20 mouse cellular contexts compared by ENCODE assay signal in the genomic region with DNA sequence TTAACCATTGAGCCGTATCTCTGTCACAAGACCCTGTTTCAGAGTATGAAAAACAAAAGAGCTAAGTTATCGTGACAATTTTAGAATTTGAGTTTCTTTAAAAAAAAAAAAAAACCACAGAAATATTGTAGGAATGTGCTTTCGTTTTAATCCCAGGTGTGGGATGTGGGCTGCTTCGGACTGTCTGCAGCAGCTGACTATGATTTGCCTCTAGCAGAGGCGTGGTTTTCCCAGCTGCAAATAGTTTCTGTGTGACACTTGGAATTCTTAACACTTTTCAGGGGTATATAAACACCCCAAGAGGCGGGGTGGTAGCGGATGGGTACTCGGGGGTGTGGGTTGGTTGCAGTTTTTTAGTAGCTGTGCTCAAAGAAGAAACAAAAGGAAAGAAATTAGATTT. TPM values are rescaled to one million over a fixed set of nuclear protein-coding genes. Genes with fewer than 3 reads are reported as not detected.
DNase-seq lines count a peak whose midpoint lies in the region; ATAC-seq and TF ChIP-seq lines count a peak whose summit lies in the region.
"Had no signal": no experiment of that assay in that cellular context is flagged by ENCODE, and none has a peak within 500 bp of the region (broad histone marks: within the 10 kb centered on the region; RNA-seq: fewer than 3 reads in every experiment).

No protein-coding gene starts in this region.

- no peak for TF ChIP-seq CTCF in kidney, adult 2 months (conservative IDR thresholded peaks at IDR 0.05; ENCODE audit: insufficient read depth, insufficient read length, low read depth, low read length)
- no peak for TF ChIP-seq CTCF in stomach, postnatal 0 days (IDR thresholded peaks at IDR 0.05; ENCODE audit: low read depth)

- no peak for ATAC-seq in heart, embryonic 12.5 days (ENCODE audit: insufficient number of reproducible peaks, low FRiP score)
- ATAC-seq in kidney, embryonic 15.5 days (replicated peaks; ENCODE audit: low FRiP score), result no peak
- ATAC-seq in stomach, embryonic 15.5 days (ENCODE audit: insufficient read depth, low FRiP score, low read depth), result no peak
- ATAC-seq in stomach, postnatal 0 days (ENCODE audit: low FRiP score, low TSS enrichment), result no peak
- no peak for ATAC-seq in stomach, embryonic 16.5 days (ENCODE audit: insufficient read depth, low FRiP score)

- H3K9me3 ChIP-seq in heart, embryonic 12.5 days (replicated peaks), result no peaks in the 10 kb centered on the region
- no peaks in the 10 kb centered on the region for H3K9me3 ChIP-seq in kidney, embryonic 15.5 days (replicated peaks)
- no peaks in the 10 kb centered on the region for H3K9me3 ChIP-seq in stomach, embryonic 15.5 days
- no peaks in the 10 kb centered on the region for H3K9me3 ChIP-seq in stomach, postnatal 0 days (ENCODE audit: control insufficient read depth, low read length)
- no peaks in the 10 kb centered on the region for H3K9me3 ChIP-seq in stomach, embryonic 16.5 days (replicated peaks; ENCODE audit: control insufficient read depth, low read length)

- TF ChIP-seq POLR2A in kidney, adult 2 months (IDR thresholded peaks at IDR 0.05; ENCODE audit: low read depth, low read length), result no peak

- H3K4me3 ChIP-seq in heart, embryonic 12.5 days, result peak overlapping the region; percentile 75; the same call in 1 of the 2 replicates
- 0 out of 2 replicates have a peak overlapping the region, but pooled peaks have one; percentile 69 for H3K4me3 ChIP-seq in kidney, embryonic 15.5 days (replicated peaks)
- no peak overlapping the region for H3K4me3 ChIP-seq in kidney, adult 2 months (ENCODE audit: insufficient read depth, low read depth, low read length)
- no peak overlapping the region for H3K4me3 ChIP-seq in stomach, embryonic 15.5 days (replicated peaks)
- H3K4me3 ChIP-seq in stomach, postnatal 0 days (ENCODE audit: low read depth, low read length), result no peak overlapping the region
- H3K4me3 ChIP-seq in stomach, embryonic 16.5 days (replicated peaks; ENCODE audit: low read length), result no peak overlapping the region

- H3K4me1 ChIP-seq in heart, embryonic 12.5 days (replicated peaks), result peaks cover 33% of the 10 kb centered on the region
- peaks cover 53% of the 10 kb centered on the region for H3K4me1 ChIP-seq in kidney, embryonic 15.5 days
- H3K4me1 ChIP-seq in kidney, adult 2 months (ENCODE audit: control insufficient read depth, insufficient read depth, low read length), result peaks cover 6% of the 10 kb centered on the region; the same call in 1 of the 2 replicates
- H3K4me1 ChIP-seq in stomach, embryonic 15.5 days, result peaks cover 32% of the 10 kb centered on the region
- peaks cover 10% of the 10 kb centered on the region for H3K4me1 ChIP-seq in stomach, postnatal 0 days (replicated peaks; ENCODE audit: control insufficient read depth, insufficient read depth)
- H3K4me1 ChIP-seq in stomach, embryonic 16.5 days (ENCODE audit: control insufficient read depth, insufficient read depth, low read length), result peaks cover 30% of the 10 kb centered on the region

- no peak overlapping the region for H3K9ac ChIP-seq in heart, embryonic 12.5 days
- no peak overlapping the region for H3K9ac ChIP-seq in kidney, embryonic 15.5 days
- H3K9ac ChIP-seq in stomach, embryonic 15.5 days, result no peak overlapping the region
- no peak overlapping the region for H3K9ac ChIP-seq in stomach, postnatal 0 days (ENCODE audit: low read length)
- H3K9ac ChIP-seq in stomach, embryonic 16.5 days (ENCODE audit: low read length), result no peak overlapping the region

- DNase-seq in heart, adult 11 months, result no peak
- DNase-seq in kidney, adult 2 months, result no peak
- no peak for DNase-seq in stomach, postnatal 0 days (ENCODE audit: low spot score)
- DNase-seq in layer of hippocampus, postnatal 36 days, result no peak
- DNase-seq: adrenal gland, postnatal 10 days; cerebellum, adult 8-10 months; gastrocnemius, postnatal 36 days; heart, postnatal 36 days; kidney, adult 11 months; kidney, postnatal 25 days; lung, adult 18-20 months; thymus, postnatal 14 days had no signal

- H3K27ac ChIP-seq in heart, embryonic 12.5 days (ENCODE audit: poor library complexity, severe bottlenecking), result no peak overlapping the region
- H3K27ac ChIP-seq in kidney, embryonic 15.5 days, result no peak overlapping the region
- no peak overlapping the region for H3K27ac ChIP-seq in kidney, adult 2 months (ENCODE audit: insufficient read depth, low read depth, low read length)
- no peak overlapping the region for H3K27ac ChIP-seq in stomach, embryonic 15.5 days
- no peak overlapping the region for H3K27ac ChIP-seq in stomach, postnatal 0 days (replicated peaks)
- no peak overlapping the region for H3K27ac ChIP-seq in stomach, embryonic 16.5 days (ENCODE audit: low read length)

- no peak for TF ChIP-seq EP300 in stomach, postnatal 0 days (optimal IDR thresholded peaks at IDR 0.05)

- H3K4me2 ChIP-seq in heart, embryonic 12.5 days, result no peak overlapping the region
- peak overlapping the region; percentile 80; the same call in 1 of the 2 replicates for H3K4me2 ChIP-seq in kidney, embryonic 15.5 days
- H3K4me2 ChIP-seq in stomach, embryonic 15.5 days, result peak overlapping the region; percentile 79; the same call in 1 of the 2 replicates
- H3K4me2 ChIP-seq in stomach, postnatal 0 days (replicated peaks; ENCODE audit: low read depth), result no peak overlapping the region
- peak overlapping the region; percentile 75; the same call in 1 of the 2 replicates for H3K4me2 ChIP-seq in stomach, embryonic 16.5 days (ENCODE audit: low read depth, low read length)

- H3K36me3 ChIP-seq in heart, embryonic 12.5 days, result peaks cover 49% of the 10 kb centered on the region
- H3K36me3 ChIP-seq in kidney, embryonic 15.5 days, result peaks cover 52% of the 10 kb centered on the region
- peaks cover 2% of the 10 kb centered on the region for H3K36me3 ChIP-seq in kidney, adult 2 months (ENCODE audit: control insufficient read depth, insufficient read depth, low read length)
- peaks cover 29% of the 10 kb centered on the region for H3K36me3 ChIP-seq in stomach, embryonic 15.5 days
- no peaks in the 10 kb centered on the region for H3K36me3 ChIP-seq in stomach, postnatal 0 days (ENCODE audit: control insufficient read depth, insufficient read depth, low read length)
- H3K36me3 ChIP-seq in stomach, embryonic 16.5 days (ENCODE audit: control insufficient read depth, insufficient read depth, low read length), result peaks cover 13% of the 10 kb centered on the region; the same call in 1 of the 2 replicates

- WGBS in heart, embryonic 12.5 days, result 86% methylated on average over 8 of the region's 8 CpGs
- WGBS in kidney, embryonic 15.5 days, result 91% methylated on average over 8 of the region's 8 CpGs
- WGBS in kidney, adult 2 months, result 79% methylated on average over 8 of the region's 8 CpGs
- WGBS in stomach, embryonic 15.5 days, result 81% methylated on average over 8 of the region's 8 CpGs
- 80% methylated on average over 8 of the region's 8 CpGs for WGBS in stomach, postnatal 0 days
- WGBS in stomach, embryonic 16.5 days, result 81% methylated on average over 8 of the region's 8 CpGs

- H3K27me3 ChIP-seq in heart, embryonic 12.5 days (replicated peaks), result no peaks in the 10 kb centered on the region
- no peaks in the 10 kb centered on the region for H3K27me3 ChIP-seq in kidney, embryonic 15.5 days
- no peaks in the 10 kb centered on the region for H3K27me3 ChIP-seq in kidney, adult 2 months (replicated peaks; ENCODE audit: control insufficient read depth, insufficient read depth, low read length)
- H3K27me3 ChIP-seq in stomach, embryonic 15.5 days (replicated peaks), result no peaks in the 10 kb centered on the region
- H3K27me3 ChIP-seq in stomach, postnatal 0 days (ENCODE audit: control insufficient read depth, insufficient read depth, low read length), result no peaks in the 10 kb centered on the region
- no peaks in the 10 kb centered on the region for H3K27me3 ChIP-seq in stomach, embryonic 16.5 days (ENCODE audit: control insufficient read depth, insufficient read depth, low read length)

RNA-seq across cellular contexts. Expression of a gene that starts 4.9 kb away (rescaled TPM):
- 2.2 and 3.1 TPM in 2 replicates for polyA plus RNA-seq in heart, embryonic 12.5 days (2016; fragmentation: Nextera tagmentation; extraction: Ambion mirVana)
- 10.7 and 11.6 TPM in 2 replicates for polyA plus RNA-seq in kidney, embryonic 15.5 days (2015; fragmentation: Nextera tagmentation; extraction: Ambion mirVana)
- 1.2 and 1.5 TPM in 2 replicates for polyA plus RNA-seq in kidney, adult 2 months (2012; rRNA removed)
- 8.5 and 8.8 TPM in 2 replicates for polyA plus RNA-seq in stomach, embryonic 15.5 days (2015; fragmentation: Nextera tagmentation; extraction: Ambion mirVana)
- 3.5 and 3.9 TPM in 2 replicates for polyA plus RNA-seq in stomach, postnatal 0 days (2015; fragmentation: Nextera tagmentation; extraction: Ambion mirVana)
- 11.0 and 12.8 TPM in 2 replicates for polyA plus RNA-seq in stomach, embryonic 16.5 days (2015; fragmentation: Nextera tagmentation; extraction: Ambion mirVana)
- 10 to 100 TPM; 15.1 to 15.5 TPM for total RNA-seq in layer of hippocampus, postnatal 36 days (2021)
- polyA plus RNA-seq: erythroblast, embryonic 14.5 days had no signal

RNA-seq across cellular contexts. Expression of a gene that starts 5.8 kb away (rescaled TPM):
- polyA plus RNA-seq in heart, embryonic 12.5 days (2016; fragmentation: Nextera tagmentation; extraction: Ambion mirVana), result 443 and 471 TPM in 2 replicates
- 276 and 283 TPM in 2 replicates for polyA plus RNA-seq in kidney, embryonic 15.5 days (2015; fragmentation: Nextera tagmentation; extraction: Ambion mirVana)
- 374 and 559 TPM in 2 replicates for polyA plus RNA-seq in kidney, adult 2 months (2012; rRNA removed)
- 238 and 270 TPM in 2 replicates for polyA plus RNA-seq in stomach, embryonic 15.5 days (2015; fragmentation: Nextera tagmentation; extraction: Ambion mirVana)
- 210 and 218 TPM in 2 replicates for polyA plus RNA-seq in stomach, postnatal 0 days (2015; fragmentation: Nextera tagmentation; extraction: Ambion mirVana)
- 259 and 260 TPM in 2 replicates for polyA plus RNA-seq in stomach, embryonic 16.5 days (2015; fragmentation: Nextera tagmentation; extraction: Ambion mirVana)
- total RNA-seq in layer of hippocampus, postnatal 36 days (2021), result 100 to 1,000 TPM; 275 to 286 TPM

RNA-seq across cellular contexts. Expression of a gene that starts 11.2 kb away (rescaled TPM):
- 15.3 and 16.4 TPM in 2 replicates for polyA plus RNA-seq in heart, embryonic 12.5 days (2016; fragmentation: Nextera tagmentation; extraction: Ambion mirVana)
- polyA plus RNA-seq in kidney, embryonic 15.5 days (2015; fragmentation: Nextera tagmentation; extraction: Ambion mirVana), result 35.0 and 36.9 TPM in 2 replicates
- polyA plus RNA-seq in kidney, adult 2 months (2012; rRNA removed), result 35.8 and 46.8 TPM in 2 replicates
- polyA plus RNA-seq in stomach, embryonic 15.5 days (2015; fragmentation: Nextera tagmentation; extraction: Ambion mirVana), result 72.6 and 82.0 TPM in 2 replicates
- polyA plus RNA-seq in stomach, postnatal 0 days (2015; fragmentation: Nextera tagmentation; extraction: Ambion mirVana), result 51.3 and 59.4 TPM in 2 replicates
- 68.0 and 77.1 TPM in 2 replicates for polyA plus RNA-seq in stomach, embryonic 16.5 days (2015; fragmentation: Nextera tagmentation; extraction: Ambion mirVana)
- 10 to 100 TPM; 13.5 to 15.2 TPM for total RNA-seq in layer of hippocampus, postnatal 36 days (2021)

RNA-seq across cellular contexts. Expression of a gene that starts 20.5 kb away (rescaled TPM):
- polyA plus RNA-seq in heart, embryonic 12.5 days (2016; fragmentation: Nextera tagmentation; extraction: Ambion mirVana), result 10.7 and 46.5 TPM in 2 replicates
- polyA plus RNA-seq in kidney, embryonic 15.5 days (2015; fragmentation: Nextera tagmentation; extraction: Ambion mirVana), result 45.5 and 97.5 TPM in 2 replicates
- 19.8 and 20.8 TPM in 2 replicates for polyA plus RNA-seq in kidney, adult 2 months (2012; rRNA removed)
- 158 and 523 TPM in 2 replicates for polyA plus RNA-seq in stomach, embryonic 15.5 days (2015; fragmentation: Nextera tagmentation; extraction: Ambion mirVana)
- 26.3 and 49.4 TPM in 2 replicates for polyA plus RNA-seq in stomach, postnatal 0 days (2015; fragmentation: Nextera tagmentation; extraction: Ambion mirVana)
- 257 and 347 TPM in 2 replicates for polyA plus RNA-seq in stomach, embryonic 16.5 days (2015; fragmentation: Nextera tagmentation; extraction: Ambion mirVana)
- 1 to 10 TPM in 1 of 2 experiments, not detected in 1; 1.2 TPM for total RNA-seq in layer of hippocampus, postnatal 36 days (2021)
- total RNA-seq: neutrophil, adult 5-6 weeks had no signal
- polyA plus RNA-seq: macrophage; small intestine, adult 2 months had no signal

RNA-seq across cellular contexts. Expression of a gene that starts 23.0 kb away (rescaled TPM):
- 41.8 and 43.3 TPM in 2 replicates for polyA plus RNA-seq in heart, embryonic 12.5 days (2016; fragmentation: Nextera tagmentation; extraction: Ambion mirVana)
- 35.1 and 35.4 TPM in 2 replicates for polyA plus RNA-seq in kidney, embryonic 15.5 days (2015; fragmentation: Nextera tagmentation; extraction: Ambion mirVana)
- 46.4 and 51.8 TPM in 2 replicates for polyA plus RNA-seq in kidney, adult 2 months (2012; rRNA removed)
- polyA plus RNA-seq in stomach, embryonic 15.5 days (2015; fragmentation: Nextera tagmentation; extraction: Ambion mirVana), result 22.4 and 29.0 TPM in 2 replicates
- polyA plus RNA-seq in stomach, postnatal 0 days (2015; fragmentation: Nextera tagmentation; extraction: Ambion mirVana), result 19.6 and 20.5 TPM in 2 replicates
- polyA plus RNA-seq in stomach, embryonic 16.5 days (2015; fragmentation: Nextera tagmentation; extraction: Ambion mirVana), result 28.2 and 28.3 TPM in 2 replicates
- 10 to 100 TPM; 72.4 to 80.2 TPM for total RNA-seq in layer of hippocampus, postnatal 36 days (2021)

Comparison
In these comparisons a context has a peak if more than half of its experiments do, and no peak if none do; other contexts are left out.
1. H3K4me2 ChIP-seq: peak in kidney, embryonic 15.5 days (single experiment), stomach, embryonic 15.5 days (single experiment) and stomach, embryonic 16.5 days (single experiment); none in heart, embryonic 12.5 days (single experiment) and stomach, postnatal 0 days (single experiment).
2. H3K4me3 ChIP-seq: peak in heart, embryonic 12.5 days (single experiment) and kidney, embryonic 15.5 days (single experiment); none in kidney, adult 2 months (single experiment), stomach, embryonic 15.5 days (single experiment), stomach, postnatal 0 days (single experiment) and stomach, embryonic 16.5 days (single experiment).